Mouse (Mus musculus): Measurements from ENCODE around the gene Camta1.

Gene Camta1

GRCm38 (mm10) chr4:151385985-151386700 lies 475.5 kb downstream of the Camta1 start:
- TF ChIP-seq GATA4 (IDR thresholded peaks at IDR 0.05; ENCODE audit: insufficient replicate concordance, low read length): no peak

GRCm38 (mm10) chr4:151377731-151378130 lies 483.9 kb downstream of the Camta1 start:
- no peak for TF ChIP-seq GATA4 (IDR thresholded peaks at IDR 0.05; ENCODE audit: insufficient replicate concordance, low read length)

GRCm38 (mm10) chr4:151376234-151376633 lies 485.4 kb downstream of the Camta1 start:
- no peak for TF ChIP-seq GATA4 (IDR thresholded peaks at IDR 0.05; ENCODE audit: insufficient replicate concordance, low read length)

- TF ChIP-seq GATA4 (IDR thresholded peaks at IDR 0.05; ENCODE audit: insufficient replicate concordance, low read length): no peak
Measured at GRCm38 (mm10) chr4:151372855-151373566, 488.7 kb downstream of the Camta1 start.

GRCm38 (mm10) chr4:151366941-151367545 lies 494.6 kb downstream of the Camta1 start:
- no peak for TF ChIP-seq GATA4 (IDR thresholded peaks at IDR 0.05; ENCODE audit: insufficient replicate concordance, low read length)

- no peak for TF ChIP-seq GATA4 (IDR thresholded peaks at IDR 0.05; ENCODE audit: insufficient replicate concordance, low read length)
Measured at GRCm38 (mm10) chr4:151360976-151361673, 500.6 kb downstream of the Camta1 start.

- TF ChIP-seq GATA4 (IDR thresholded peaks at IDR 0.05; ENCODE audit: insufficient replicate concordance, low read length): no peak
Measured at GRCm38 (mm10) chr4:151355505-151355904, 506.2 kb downstream of the Camta1 start.

- no peak for TF ChIP-seq GATA4 (IDR thresholded peaks at IDR 0.05; ENCODE audit: insufficient replicate concordance, low read length)
Measured at GRCm38 (mm10) chr4:151352791-151353190, 508.9 kb downstream of the Camta1 start.

GRCm38 (mm10) chr4:151352249-151352648 lies 509.4 kb downstream of the Camta1 start:
- TF ChIP-seq GATA4 (IDR thresholded peaks at IDR 0.05; ENCODE audit: insufficient replicate concordance, low read length): no peak

GRCm38 (mm10) chr4:151351757-151352156 lies 509.9 kb downstream of the Camta1 start:
- no peak for TF ChIP-seq GATA4 (IDR thresholded peaks at IDR 0.05; ENCODE audit: insufficient replicate concordance, low read length)

GRCm38 (mm10) chr4:151347620-151348019 lies 514.1 kb downstream of the Camta1 start:
- TF ChIP-seq GATA4 (IDR thresholded peaks at IDR 0.05; ENCODE audit: insufficient replicate concordance, low read length): no peak

- no peak for TF ChIP-seq GATA4 (IDR thresholded peaks at IDR 0.05; ENCODE audit: insufficient replicate concordance, low read length)
Measured at GRCm38 (mm10) chr4:151346673-151347072, 515.0 kb downstream of the Camta1 start.

- no peak for TF ChIP-seq GATA4 (IDR thresholded peaks at IDR 0.05; ENCODE audit: insufficient replicate concordance, low read length)
Measured at GRCm38 (mm10) chr4:151344811-151345210, 516.9 kb downstream of the Camta1 start.

GRCm38 (mm10) chr4:151339421-151339820 lies 522.3 kb downstream of the Camta1 start:
- TF ChIP-seq GATA4 (IDR thresholded peaks at IDR 0.05; ENCODE audit: insufficient replicate concordance, low read length): no peak

- no peak for TF ChIP-seq GATA4 (IDR thresholded peaks at IDR 0.05; ENCODE audit: insufficient replicate concordance, low read length)
Measured at GRCm38 (mm10) chr4:151338931-151339330, 522.7 kb downstream of the Camta1 start.
